Mouse (Mus musculus): ENCODE measurements around the gene Hoxa4.

DNA sequence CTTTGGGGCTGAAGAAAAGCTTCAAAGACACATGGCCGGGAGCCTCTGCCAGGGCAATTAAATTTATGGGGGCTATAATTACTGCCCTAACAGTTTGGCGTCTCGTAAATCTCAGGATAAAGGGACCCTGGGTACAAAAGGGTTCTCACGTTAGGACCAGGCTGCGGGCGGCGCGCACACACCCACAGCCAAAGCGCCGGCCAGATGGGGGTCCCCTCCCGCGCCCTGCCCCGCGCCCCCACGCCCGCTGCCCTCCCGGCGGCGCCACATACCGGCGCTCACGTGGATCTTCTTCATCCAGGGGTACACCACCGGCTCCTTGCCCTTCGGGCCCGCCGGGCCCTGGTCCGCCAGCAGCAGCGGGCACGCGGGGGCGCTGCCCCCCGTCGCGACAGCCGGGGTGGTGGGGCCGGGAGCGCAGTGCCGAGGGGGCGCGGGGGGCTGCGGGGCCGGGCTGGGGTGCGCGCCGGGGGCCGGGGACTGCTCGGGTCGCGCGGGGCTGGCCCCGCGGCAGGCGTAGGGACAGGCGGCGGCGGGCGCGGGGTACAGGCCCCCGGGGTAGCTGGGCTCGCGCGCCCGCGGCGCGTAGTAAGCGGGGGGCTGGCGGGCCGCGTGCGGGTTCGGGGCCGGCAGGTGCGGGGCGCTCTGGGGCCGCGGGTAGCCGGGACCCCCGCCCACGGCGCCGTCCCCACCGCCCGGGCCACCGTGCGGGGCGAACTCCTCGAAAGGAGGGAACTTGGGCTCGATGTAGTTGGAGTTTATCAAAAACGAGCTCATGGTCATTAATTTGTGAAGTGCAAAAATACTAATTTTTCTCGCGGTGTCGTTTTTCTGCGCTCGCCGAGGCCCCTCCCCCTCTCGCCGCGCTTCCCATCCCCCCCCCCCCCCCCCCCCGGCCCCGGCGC, at the start of gene Hoxa4:
- TF ChIP-seq CTCF (IDR thresholded peaks at IDR 0.05; ENCODE audit: low read depth) (no peak), EP300 (IDR thresholded peaks at IDR 0.05; ENCODE audit: low read depth) (no peak)
